Mouse (Mus musculus) C2C12 (cell line): ENCODE results near the gene Nrp1.

Source experiments
- CEBPB ChIP-seq: IDR thresholded peaks from one replicate; pipeline ENCODE4 v1.6.1; 2011; ENCODE audit warnings: low read depth, mild to moderate bottlenecking, control low read depth, moderate library complexity
- CTCF ChIP-seq: IDR thresholded peaks from one replicate; pipeline ENCODE4 v1.5.1; 2011; ENCODE audit not compliant: control insufficient read depth, insufficient read depth, insufficient read length
- MAX ChIP-seq: IDR thresholded peaks from one replicate; pipeline ENCODE4 v1.6.1; 2011; ENCODE audit warnings: mild to moderate bottlenecking, control low read depth
- MYOD1 ChIP-seq: IDR thresholded peaks from one replicate; pipeline ENCODE4 v1.6.1; 2011; ENCODE audit warnings: low read depth; ENCODE audit not compliant: control insufficient read depth, insufficient read length
- MYOG ChIP-seq: IDR thresholded peaks from one replicate; pipeline ENCODE4 v1.6.1; 2011; ENCODE audit not compliant: control insufficient read depth, insufficient read length; ENCODE audit errors: extremely low read depth

DNA sequence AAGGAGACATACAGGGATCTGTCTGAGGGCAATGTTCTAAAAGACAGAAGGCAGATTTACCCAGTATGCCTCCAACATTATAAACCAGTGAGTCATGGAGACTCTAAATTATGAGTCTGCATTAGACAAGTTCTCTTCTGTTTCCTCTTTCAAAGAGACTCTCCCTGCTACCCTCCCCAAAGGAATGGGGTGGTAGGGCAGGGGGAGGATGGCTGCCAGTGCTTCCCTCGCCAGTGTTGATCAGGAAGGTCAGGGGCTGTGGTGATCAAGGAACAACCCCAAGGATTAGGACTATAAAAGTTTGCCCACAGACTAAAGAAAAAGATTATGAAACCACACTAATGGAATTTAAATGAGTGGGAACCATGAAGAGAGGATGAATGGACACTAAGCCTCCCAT, 70.6 kb downstream of the Nrp1 start:
- TF ChIP-seq CTCF (no peak), CEBPB (no peak), MAX (no peak), MYOD1 (no peak), MYOG (no peak)
